Mouse (Mus musculus) hindbrain, embryonic 14.5 days (tissue): ENCODE data around the gene Muc4. TPM values are rescaled to one million over a fixed set of nuclear protein-coding genes. Genes with fewer than 3 reads are reported as not detected.

Experiments used
- ATAC-seq: fragments of 200-750 bp; cut with Nextera tagmentation; 2 replicates; pipeline ENCODE4 v1.8.0; 2017; ENCODE audit warnings: moderate number of reproducible peaks, mild to moderate bottlenecking, moderate TSS enrichment, moderate library complexity; ENCODE audit not compliant: low FRiP score
- DNase-seq: peaks from one replicate; pipeline ENCODE4 v3.0.0-alpha.2; 2015; ENCODE audit warnings: low spot score
- H3K27ac ChIP-seq: fragments of 300-500 bp; sonication (generic); 2 replicates; pipeline ENCODE4 v1.5.1; 2014; ENCODE audit warnings: mild to moderate bottlenecking, moderate library complexity
- H3K27me3 ChIP-seq: fragments of 300-500 bp; sonication (generic); 2 replicates; pipeline ENCODE4 v1.6.1; 2014; ENCODE audit warnings: mild to moderate bottlenecking, low read length, mixed read lengths; ENCODE audit not compliant: control insufficient read depth, insufficient read depth
- H3K36me3 ChIP-seq: fragments of 300-500 bp; sonication (generic); replicated peaks from 2 replicates; pipeline ENCODE4 v1.6.1; 2014; ENCODE audit not compliant: control insufficient read depth, insufficient read depth
- H3K4me1 ChIP-seq: fragments of 300-500 bp; sonication (generic); replicated peaks from 2 replicates; pipeline ENCODE4 v1.6.1; 2014; ENCODE audit warnings: antibody characterized with exemption, low read length, mixed read lengths; ENCODE audit not compliant: control insufficient read depth, insufficient read depth
- H3K4me2 ChIP-seq: fragments of 300-500 bp; sonication (generic); replicated peaks from 2 replicates; pipeline ENCODE4 v1.6.1; 2014; ENCODE audit warnings: mild to moderate bottlenecking, moderate library complexity
- H3K4me3 ChIP-seq: fragments of 300-500 bp; sonication (generic); replicated peaks from 2 replicates; pipeline ENCODE4 v1.5.1; 2014; ENCODE audit warnings: mild to moderate bottlenecking, low read length
- H3K9ac ChIP-seq: fragments of 300-500 bp; sonication (generic); 2 replicates; pipeline ENCODE4 v1.6.1; 2014
- H3K9me3 ChIP-seq: fragments of 300-500 bp; sonication (generic); 2 replicates; pipeline ENCODE4 v1.6.1; 2016; ENCODE audit warnings: low read length; ENCODE audit not compliant: control insufficient read depth
- WGBS: fragments of 180-500 bp; shearing (Covaris S2); extraction: QIAGEN DNeasy Blood & Tissue Kit; methylation state at CpG from one replicate; pipeline ENCODE4 v1.1.7; 2014; 5-methylcytosine and 5-hydroxymethylcytosine counted together
- polyA plus RNA-seq: library from polyadenylated mRNA; unstranded; fragments of >200 nt; fragmentation: Nextera tagmentation; extraction: Ambion mirVana; gene quantifications from 2 replicates; pipeline ENCODE4 v1.2.1, GENCODE M21; 2014

Gene Muc4
- polyA plus RNA-seq, 1 experiment from 2014 or later, result not detected

DNA sequence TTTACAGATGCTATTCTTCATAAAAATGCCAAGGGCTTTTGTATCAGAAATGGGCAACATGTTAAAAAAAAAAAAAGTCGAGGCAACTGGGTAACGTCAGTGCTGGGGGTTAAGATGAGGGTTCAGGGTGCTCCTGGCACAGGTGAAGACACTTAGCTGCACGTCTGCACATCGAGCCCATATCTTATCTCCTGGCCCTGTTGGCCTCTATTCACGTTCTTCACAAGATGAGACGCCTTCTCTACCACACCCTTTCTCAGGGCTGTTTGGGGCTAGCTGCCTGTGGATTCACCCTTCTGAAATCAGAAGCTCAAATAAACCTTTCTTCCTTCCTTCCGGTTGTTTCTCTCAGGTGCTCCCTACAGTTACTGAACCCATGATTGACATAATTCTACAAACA lies 12.5 kb upstream of the Muc4 start:
- no peak overlapping the region for H3K4me2 ChIP-seq
- no peak overlapping the region for H3K4me3 ChIP-seq
- H3K9me3 ChIP-seq, result no peaks in the 10 kb centered on the region
- H3K27me3 ChIP-seq, result no peaks in the 10 kb centered on the region
- no peak overlapping the region for H3K27ac ChIP-seq
- no peak overlapping the region for H3K9ac ChIP-seq
- no peaks in the 10 kb centered on the region for H3K4me1 ChIP-seq
- no peak for DNase-seq
- 95% methylated on average over 7 of the region's 7 CpGs for WGBS
- no peaks in the 10 kb centered on the region for H3K36me3 ChIP-seq
- ATAC-seq, result no peak

DNA sequence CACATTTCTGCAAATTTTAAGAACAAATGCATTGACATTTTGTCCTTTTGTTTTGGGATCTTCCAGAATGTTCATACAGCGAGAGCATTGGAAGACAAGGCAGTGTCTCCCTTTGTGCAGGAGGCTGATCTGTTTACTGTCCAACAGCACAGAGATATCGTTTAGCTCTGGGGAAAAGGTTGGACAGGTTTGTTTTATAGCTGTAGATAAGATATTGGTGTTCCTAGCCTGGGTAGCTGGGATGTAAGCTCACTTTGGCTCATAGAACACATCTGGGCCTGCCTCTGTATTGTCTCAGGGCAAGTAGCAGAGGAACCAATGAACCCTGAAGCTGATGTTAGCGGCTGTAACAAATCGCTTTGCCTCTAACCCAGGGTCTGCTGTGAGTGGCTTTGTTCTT lies 11.9 kb upstream of the Muc4 start:
- no peak for ATAC-seq
- no peak overlapping the region for H3K4me2 ChIP-seq
- H3K9me3 ChIP-seq, result no peaks in the 10 kb centered on the region
- no peak overlapping the region for H3K9ac ChIP-seq
- H3K4me3 ChIP-seq, result no peak overlapping the region
- no peaks in the 10 kb centered on the region for H3K4me1 ChIP-seq
- no peak overlapping the region for H3K27ac ChIP-seq
- H3K27me3 ChIP-seq, result no peaks in the 10 kb centered on the region
- 74% methylated on average over 4 of the region's 4 CpGs for WGBS
- DNase-seq, result no peak
- H3K36me3 ChIP-seq, result no peaks in the 10 kb centered on the region

DNA sequence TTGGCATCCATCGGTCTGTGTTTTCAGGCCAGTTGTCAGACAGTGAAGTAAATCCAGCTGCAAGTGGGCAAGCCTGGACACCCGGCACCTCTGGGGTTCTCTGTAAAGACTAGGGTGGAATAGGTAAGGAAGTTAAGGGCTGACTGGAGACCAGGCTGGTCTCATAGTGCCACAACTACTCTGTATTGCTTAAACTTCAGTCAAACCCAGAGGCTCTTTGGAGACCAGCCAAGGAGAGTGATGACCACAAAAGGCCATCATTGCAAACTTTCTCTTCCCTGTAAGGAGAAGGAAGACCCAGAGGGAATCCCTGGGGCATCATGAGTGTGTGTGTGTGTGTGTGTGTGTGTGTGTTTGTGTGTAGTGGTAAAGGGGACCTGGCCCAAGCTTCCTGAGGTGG lies 11.4 kb upstream of the Muc4 start:
- Histone ChIP-seq H3K27me3 (no peaks in the 10 kb centered on the region), H3K27ac (no peak overlapping the region), H3K4me2 (no peak overlapping the region), H3K9ac (no peak overlapping the region), H3K4me3 (no peak overlapping the region), H3K9me3 (no peaks in the 10 kb centered on the region), H3K4me1 (no peaks in the 10 kb centered on the region), H3K36me3 (no peaks in the 10 kb centered on the region)
- WGBS, result 96% methylated on average over 2 of the region's 2 CpGs
- DNase-seq (no peak), ATAC-seq (no peak)

DNA sequence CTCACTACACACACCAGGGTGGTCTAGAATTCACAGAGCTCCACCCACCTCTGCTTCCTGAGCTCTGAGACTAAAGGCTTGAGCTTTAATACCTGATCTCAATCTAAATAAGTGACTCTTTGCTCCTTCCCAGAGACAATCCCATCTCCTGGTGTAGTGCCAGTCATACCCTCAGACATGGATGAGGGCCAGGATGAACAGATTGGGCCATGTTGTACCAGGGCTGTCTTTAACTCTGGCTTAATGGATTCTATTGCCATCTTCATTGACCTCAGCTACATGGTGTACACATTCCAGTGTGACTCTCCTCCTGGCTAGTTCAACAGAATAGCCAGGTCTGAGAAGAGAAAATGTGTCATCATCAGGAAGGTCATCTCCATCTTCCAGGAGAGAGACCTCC lies 9.2 kb upstream of the Muc4 start:
- H3K27ac ChIP-seq, result no peak overlapping the region

DNA sequence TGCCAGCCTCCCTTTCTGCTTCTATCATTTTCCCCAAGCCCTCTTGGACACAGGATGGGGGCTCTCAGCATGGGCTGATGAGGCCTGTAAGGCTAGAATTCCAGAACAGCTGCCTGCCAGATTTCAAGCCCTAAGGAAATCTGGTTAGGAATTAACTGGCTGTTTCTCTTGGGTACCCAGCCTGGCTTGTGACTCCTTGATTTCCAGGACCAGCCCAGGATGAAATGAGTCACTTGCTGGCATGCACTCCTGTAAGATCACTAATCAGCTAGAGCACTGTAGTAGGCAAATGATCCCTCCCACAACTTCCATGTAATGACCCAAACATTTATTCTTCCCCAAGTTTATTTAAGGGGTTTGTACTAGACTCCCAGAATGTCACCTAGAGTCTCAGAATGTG lies 7.4 kb upstream of the Muc4 start:
- Histone ChIP-seq H3K4me1 (no peaks in the 10 kb centered on the region), H3K9me3 (no peaks in the 10 kb centered on the region), H3K36me3 (no peaks in the 10 kb centered on the region), H3K27ac (no peak overlapping the region), H3K4me2 (no peak overlapping the region), H3K4me3 (no peak overlapping the region), H3K27me3 (no peaks in the 10 kb centered on the region), H3K9ac (no peak overlapping the region)
- DNase-seq (no peak), ATAC-seq (no peak)

More for the DNA sequence above, 9.2 kb upstream of the Muc4 start:
- Histone ChIP-seq H3K4me3 (no peak overlapping the region), H3K36me3 (no peaks in the 10 kb centered on the region), H3K9ac (no peak overlapping the region), H3K4me1 (no peaks in the 10 kb centered on the region), H3K9me3 (no peaks in the 10 kb centered on the region), H3K27me3 (no peaks in the 10 kb centered on the region), H3K4me2 (no peak overlapping the region)
- DNase-seq (no peak), ATAC-seq (no peak)

DNA sequence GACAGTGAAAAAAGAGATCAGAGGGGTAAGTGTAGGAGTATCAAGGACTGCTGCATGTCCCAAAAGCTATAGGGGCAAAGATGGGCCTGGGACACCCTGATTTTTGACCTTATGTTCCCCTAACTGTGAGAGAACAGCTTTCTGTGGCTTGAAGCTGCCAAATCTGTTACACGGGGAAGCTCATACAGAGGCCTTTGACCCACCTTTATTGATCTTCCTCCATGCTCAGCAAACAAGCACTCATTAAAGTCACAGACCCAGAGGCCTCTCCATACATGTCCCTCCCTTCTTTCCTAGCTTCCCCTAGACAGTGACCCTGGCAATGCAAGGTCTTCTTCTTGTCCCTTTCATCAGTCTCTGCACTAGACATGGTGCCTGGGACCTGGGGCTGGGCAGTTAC lies 7.0 kb upstream of the Muc4 start:
- Histone ChIP-seq H3K27ac (no peak overlapping the region), H3K9ac (no peak overlapping the region), H3K36me3 (no peaks in the 10 kb centered on the region), H3K4me1 (no peaks in the 10 kb centered on the region), H3K27me3 (no peaks in the 10 kb centered on the region), H3K4me2 (no peak overlapping the region), H3K9me3 (peaks cover 3% of the 10 kb centered on the region; the same call in 1 of the 2 replicates), H3K4me3 (no peak overlapping the region)
- no peak for ATAC-seq
- DNase-seq, result no peak
- 74% methylated on average over 1 of the region's 1 CpGs for WGBS

DNA sequence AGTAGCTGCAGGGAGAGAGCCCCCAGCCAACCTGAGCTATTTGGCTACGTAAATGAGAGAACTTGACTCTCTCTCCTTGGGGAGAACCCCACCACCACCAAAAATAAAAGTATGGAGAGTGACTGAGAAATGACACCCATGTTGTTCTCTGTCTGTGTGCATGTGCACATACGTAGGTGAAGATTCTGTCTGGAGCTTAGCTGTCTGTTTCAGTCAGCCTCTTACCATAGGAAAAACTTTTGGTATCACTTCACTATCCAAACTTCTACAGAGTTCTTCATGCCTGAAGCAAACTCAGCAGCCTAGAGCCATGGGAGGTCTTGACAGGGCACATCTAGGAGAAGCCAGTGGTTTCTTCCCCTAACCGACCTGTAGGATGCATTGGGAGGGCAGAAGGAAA lies 2.5 kb upstream of the Muc4 start:
- Histone ChIP-seq H3K36me3 (no peaks in the 10 kb centered on the region), H3K4me2 (no peak overlapping the region), H3K4me1 (no peaks in the 10 kb centered on the region), H3K9ac (no peak overlapping the region), H3K9me3 (peaks cover 3% of the 10 kb centered on the region; the same call in 1 of the 2 replicates), H3K27ac (no peak overlapping the region), H3K4me3 (no peak overlapping the region), H3K27me3 (no peaks in the 10 kb centered on the region)
- no peak for ATAC-seq
- DNase-seq, result no peak
- WGBS, result 93% methylated on average over 3 of the region's 3 CpGs

DNA sequence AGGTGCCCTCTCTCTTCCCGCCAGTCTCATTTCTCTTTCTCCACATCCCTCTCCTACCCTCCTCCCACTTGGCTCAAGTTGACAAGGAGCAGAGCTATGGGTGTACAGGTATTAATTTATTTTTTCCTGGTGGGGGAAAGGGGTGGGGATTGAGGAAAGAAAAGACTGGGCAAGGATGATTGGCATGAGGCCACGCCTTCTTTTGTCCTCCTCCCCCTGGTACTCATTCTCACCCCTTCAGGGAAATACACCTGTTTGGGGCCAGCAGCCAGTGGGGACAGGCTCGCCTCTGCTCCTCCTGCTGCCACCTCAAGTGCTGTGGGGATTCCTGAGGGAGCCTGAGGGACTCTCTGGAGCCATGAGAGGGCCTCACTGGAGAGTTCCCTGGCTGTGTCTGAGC lies 336 bp downstream of the Muc4 start:
- Histone ChIP-seq H3K9me3 (peaks cover 3% of the 10 kb centered on the region; the same call in 1 of the 2 replicates), H3K36me3 (no peaks in the 10 kb centered on the region), H3K27ac (no peak overlapping the region), H3K27me3 (no peaks in the 10 kb centered on the region), H3K4me3 (no peak overlapping the region), H3K9ac (no peak overlapping the region), H3K4me2 (no peak overlapping the region), H3K4me1 (no peaks in the 10 kb centered on the region)
- DNase-seq (no peak), ATAC-seq (no peak)
- 56% methylated on average over 3 of the region's 3 CpGs for WGBS

DNA sequence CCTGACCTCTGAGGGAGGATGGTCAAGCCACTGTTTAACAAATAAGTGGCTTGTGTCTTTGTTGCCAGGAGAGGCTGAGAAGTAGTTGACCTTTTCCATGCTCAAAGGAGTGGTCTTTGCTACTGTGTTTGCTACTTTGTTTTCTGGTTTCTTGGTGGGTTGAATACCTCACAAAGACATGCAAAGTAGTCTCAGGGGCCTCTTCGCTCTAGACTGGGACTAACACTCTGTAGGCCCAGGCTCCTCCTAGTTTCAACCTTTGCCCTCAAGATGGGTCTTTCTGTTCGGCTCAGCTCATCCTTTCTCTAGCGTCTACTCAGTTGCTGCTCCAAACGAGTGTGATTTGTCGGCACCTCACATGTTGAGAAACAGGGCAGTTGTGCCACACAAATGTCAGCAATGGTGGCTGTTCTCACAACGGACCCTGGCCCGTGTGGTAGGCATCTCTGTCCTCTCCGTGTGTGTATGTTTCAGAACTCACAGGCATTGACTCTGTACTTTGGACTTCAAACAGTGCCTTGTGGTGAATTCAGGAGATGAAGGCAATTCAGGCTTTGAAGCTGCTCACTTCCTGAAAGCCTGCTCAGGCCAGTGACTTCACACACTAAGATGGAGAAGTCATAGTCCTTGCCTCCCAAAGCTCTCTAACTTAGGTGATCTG lies 4.4 kb downstream of the Muc4 start:
- Histone ChIP-seq H3K27ac (no peak overlapping the region), H3K36me3 (no peaks in the 10 kb centered on the region), H3K4me1 (no peaks in the 10 kb centered on the region), H3K9me3 (no peaks in the 10 kb centered on the region), H3K9ac (no peak overlapping the region), H3K4me3 (no peak overlapping the region), H3K27me3 (no peaks in the 10 kb centered on the region), H3K4me2 (no peak overlapping the region)
- no peak for ATAC-seq
- no peak for DNase-seq
- WGBS, result 43% methylated on average over 8 of the region's 8 CpGs

DNA sequence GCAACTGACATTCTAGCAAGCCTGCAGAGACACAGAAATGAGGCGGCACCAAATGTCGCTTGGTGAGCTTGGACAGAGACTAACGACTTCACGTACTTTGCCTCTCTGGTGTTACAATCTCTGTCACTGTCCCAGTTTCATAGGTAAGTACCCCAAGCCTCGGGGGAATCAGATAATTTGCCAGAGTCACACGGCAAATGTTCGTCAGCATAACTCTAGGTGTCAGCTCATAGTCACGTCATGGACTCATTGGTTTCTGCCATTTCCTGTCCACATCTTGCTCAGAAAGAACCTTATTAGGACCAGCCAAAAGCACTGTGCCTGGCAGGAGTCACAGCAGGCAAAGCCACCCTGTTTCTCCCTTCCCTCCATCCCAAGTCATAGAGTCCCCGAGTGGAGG lies 5.7 kb downstream of the Muc4 start:
- no peaks in the 10 kb centered on the region for H3K27me3 ChIP-seq
- H3K4me2 ChIP-seq, result no peak overlapping the region
- H3K36me3 ChIP-seq, result no peaks in the 10 kb centered on the region
- DNase-seq (no peak), ATAC-seq (no peak)
- 78% methylated on average over 9 of the region's 9 CpGs for WGBS
- no peaks in the 10 kb centered on the region for H3K4me1 ChIP-seq
- no peak overlapping the region for H3K27ac ChIP-seq
- no peak overlapping the region for H3K4me3 ChIP-seq
- H3K9ac ChIP-seq, result no peak overlapping the region
- H3K9me3 ChIP-seq, result no peaks in the 10 kb centered on the region
